Mouse (Mus musculus) midbrain, embryonic 16.5 days (tissue): ENCODE results near the gene Ugt1a5. TPM values are rescaled to one million over a fixed set of nuclear protein-coding genes. Genes with fewer than 3 reads are reported as not detected.

Experiments
- ATAC-seq: fragments of 200-750 bp; cut with Nextera tagmentation; 2 replicates; pipeline ENCODE4 v1.8.0; 2017; ENCODE audit warnings: moderate TSS enrichment
- H3K27ac ChIP-seq: fragments of 300-500 bp; sonication (generic); 2 replicates; pipeline ENCODE4 v1.5.1; 2014; ENCODE audit warnings: mild to moderate bottlenecking, low read length, mixed read lengths
- H3K27me3 ChIP-seq: fragments of 300-500 bp; sonication (generic); 2 replicates; pipeline ENCODE4 v1.6.1; 2014; ENCODE audit warnings: low read depth, low read length, mixed read lengths; ENCODE audit not compliant: control insufficient read depth, insufficient read depth
- H3K36me3 ChIP-seq: fragments of 300-500 bp; sonication (generic); 2 replicates; pipeline ENCODE4 v1.6.1; 2014; ENCODE audit warnings: mild to moderate bottlenecking, low read length, moderate library complexity, mixed read lengths; ENCODE audit not compliant: control insufficient read depth, insufficient read depth
- H3K4me1 ChIP-seq: fragments of 300-500 bp; sonication (generic); 2 replicates; pipeline ENCODE4 v1.6.1; 2014; ENCODE audit warnings: mild to moderate bottlenecking, low read length, mixed read lengths; ENCODE audit not compliant: control insufficient read depth, insufficient read depth
- H3K4me2 ChIP-seq: fragments of 300-500 bp; sonication (generic); 2 replicates; pipeline ENCODE4 v1.6.1; 2014; ENCODE audit warnings: mild to moderate bottlenecking, low read length, mixed read lengths
- H3K4me3 ChIP-seq: fragments of 300-500 bp; sonication (generic); 2 replicates; pipeline ENCODE4 v1.5.1; 2014; ENCODE audit warnings: low read depth, mild to moderate bottlenecking, low read length, moderate library complexity, mixed read lengths
- H3K9ac ChIP-seq: fragments of 300-500 bp; sonication (generic); 2 replicates; pipeline ENCODE4 v1.6.1; 2014; ENCODE audit warnings: low read depth, low read length, mixed read lengths
- H3K9me3 ChIP-seq: fragments of 300-500 bp; sonication (generic); replicated peaks from 2 replicates; pipeline ENCODE4 v1.6.1; 2014; ENCODE audit warnings: mild to moderate bottlenecking, low read length, mixed read lengths; ENCODE audit not compliant: control insufficient read depth, poor library complexity, severe bottlenecking
- WGBS: fragments of 180-500 bp; shearing (Covaris S2); extraction: QIAGEN DNeasy Blood & Tissue Kit; methylation state at CpG from one replicate; pipeline ENCODE4 v1.1.7; 2014; 5-methylcytosine and 5-hydroxymethylcytosine counted together
- polyA plus RNA-seq: library from polyadenylated mRNA; unstranded; fragments of >200 nt; fragmentation: Nextera tagmentation; extraction: Ambion mirVana; gene quantifications from 2 replicates; pipeline ENCODE4 v1.2.1, GENCODE M21; 2015

Gene Ugt1a5
- polyA plus RNA-seq, 1 experiment from 2014 or later = not detected

DNA sequence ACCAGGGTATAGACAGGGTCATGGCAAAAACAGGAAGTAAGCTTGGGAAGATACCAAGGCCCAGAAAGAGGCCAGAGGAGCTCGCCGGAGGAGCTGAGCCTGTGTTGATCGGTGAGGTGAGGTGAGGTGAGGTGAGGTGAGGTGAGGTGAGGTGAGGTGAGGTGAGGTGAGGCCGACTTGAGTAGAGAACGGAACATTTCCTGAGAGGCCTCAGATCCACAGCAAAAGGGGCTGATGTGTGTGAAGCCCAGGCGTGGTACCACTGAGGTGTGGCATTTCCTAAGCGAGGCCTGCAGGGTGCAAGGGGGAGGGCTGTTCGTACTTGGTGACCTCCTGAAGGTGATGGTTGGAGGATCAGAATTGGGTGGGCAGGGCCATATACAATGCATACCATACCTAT lies 87.3 kb downstream of the Ugt1a5 start:
- H3K36me3 ChIP-seq = no peaks in the 10 kb centered on the region
- WGBS = 74% methylated on average over 8 of the region's 8 CpGs
- no peak overlapping the region for H3K9ac ChIP-seq
- H3K27ac ChIP-seq = no peak overlapping the region
- no peak overlapping the region for H3K4me2 ChIP-seq
- no peak overlapping the region for H3K4me3 ChIP-seq
- H3K9me3 ChIP-seq = peaks cover 80% of the 10 kb centered on the region
- H3K4me1 ChIP-seq = no peaks in the 10 kb centered on the region
- no peaks in the 10 kb centered on the region for H3K27me3 ChIP-seq
- no peak for ATAC-seq

DNA sequence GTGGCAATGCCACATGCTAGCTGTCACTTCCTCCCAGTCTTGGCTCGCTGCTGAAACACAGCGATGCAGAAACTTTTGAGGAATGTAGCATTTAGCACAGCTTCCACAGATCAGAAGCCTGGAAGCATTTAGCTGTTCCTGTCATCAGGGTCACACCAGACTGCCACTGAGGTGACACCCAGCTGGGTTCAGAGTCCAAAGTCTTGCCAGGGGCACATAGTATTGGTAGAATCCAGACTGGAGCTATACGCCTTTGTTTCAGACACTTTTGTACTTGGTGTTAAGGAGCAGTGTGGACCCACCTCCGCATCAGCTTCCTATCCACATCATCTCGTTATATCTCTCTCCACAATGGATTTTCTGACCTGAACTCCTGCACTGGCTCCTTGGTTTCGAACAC lies 87.7 kb downstream of the Ugt1a5 start:
- Histone ChIP-seq H3K9ac (no peak overlapping the region), H3K27me3 (no peaks in the 10 kb centered on the region), H3K4me2 (no peak overlapping the region), H3K27ac (no peak overlapping the region), H3K4me1 (no peaks in the 10 kb centered on the region), H3K4me3 (no peak overlapping the region), H3K9me3 (peaks cover 76% of the 10 kb centered on the region), H3K36me3 (no peaks in the 10 kb centered on the region)
- ATAC-seq = no peak
- 73% methylated on average over 6 of the region's 6 CpGs for WGBS

DNA sequence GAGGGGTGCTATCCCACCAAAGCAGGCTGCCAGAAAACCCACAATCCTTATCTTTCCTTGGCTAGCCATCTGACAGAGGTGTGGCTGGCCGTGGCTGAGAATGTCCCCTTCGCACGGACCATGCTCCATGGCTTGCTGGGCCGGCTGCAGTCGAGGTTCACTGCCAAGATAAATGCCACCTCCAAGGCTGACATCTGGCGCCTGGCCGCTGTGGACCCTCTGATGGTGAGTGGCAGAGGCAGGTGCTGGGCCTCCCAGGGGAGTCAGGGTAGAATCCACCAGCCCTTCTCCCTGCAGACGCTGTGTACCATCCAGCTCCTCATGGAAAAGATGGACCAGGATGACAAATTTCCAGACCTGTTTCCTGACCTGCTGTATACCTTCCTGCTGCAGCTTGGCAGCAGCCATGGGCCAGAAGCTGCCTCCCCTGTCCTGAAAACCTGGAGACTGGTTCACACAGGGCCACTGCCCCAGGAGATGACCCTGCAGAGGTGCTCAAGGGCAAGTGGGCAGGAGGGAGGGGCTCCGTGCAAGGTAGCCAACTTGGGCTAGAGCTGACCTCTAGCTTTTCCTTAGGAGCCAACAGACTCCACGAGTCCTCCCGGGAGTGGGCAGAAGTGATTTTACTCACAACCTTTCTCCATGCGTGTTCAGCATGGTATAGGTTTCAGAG lies 89.1 kb downstream of the Ugt1a5 start:
- Histone ChIP-seq H3K9me3 (peaks cover 62% of the 10 kb centered on the region), H3K36me3 (peaks cover 3% of the 10 kb centered on the region), H3K27ac (no peak overlapping the region), H3K27me3 (no peaks in the 10 kb centered on the region), H3K4me2 (no peak overlapping the region), H3K4me1 (no peaks in the 10 kb centered on the region), H3K9ac (no peak overlapping the region), H3K4me3 (no peak overlapping the region)
- WGBS = 88% methylated on average over 12 of the region's 12 CpGs
- no peak for ATAC-seq

DNA sequence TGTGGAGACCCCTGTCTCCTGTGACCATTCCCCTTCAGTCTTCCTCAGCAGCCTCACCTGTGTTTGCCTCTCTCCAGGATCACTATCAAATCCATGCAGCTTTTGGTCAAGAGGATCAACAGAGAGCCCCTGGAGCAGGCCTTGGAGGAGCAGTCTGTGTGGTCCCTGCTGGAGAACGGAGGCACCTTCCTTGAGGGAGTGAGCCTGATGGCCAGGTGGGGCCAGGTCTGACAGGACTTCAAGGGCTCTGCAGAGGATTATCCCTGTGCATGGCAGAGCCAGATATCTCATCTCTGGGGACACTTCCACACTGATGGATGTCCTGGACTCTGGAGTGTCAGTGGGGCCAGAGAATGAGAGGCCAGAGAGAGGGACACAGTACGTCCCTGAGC lies 89.7 kb downstream of the Ugt1a5 start:
- WGBS = 55% methylated on average over 2 of the region's 2 CpGs
- Histone ChIP-seq H3K36me3 (peaks cover 8% of the 10 kb centered on the region), H3K4me1 (no peaks in the 10 kb centered on the region), H3K27ac (no peak overlapping the region), H3K9me3 (peaks cover 57% of the 10 kb centered on the region), H3K27me3 (no peaks in the 10 kb centered on the region), H3K9ac (no peak overlapping the region), H3K4me2 (no peak overlapping the region), H3K4me3 (no peak overlapping the region)
- no peak for ATAC-seq

DNA sequence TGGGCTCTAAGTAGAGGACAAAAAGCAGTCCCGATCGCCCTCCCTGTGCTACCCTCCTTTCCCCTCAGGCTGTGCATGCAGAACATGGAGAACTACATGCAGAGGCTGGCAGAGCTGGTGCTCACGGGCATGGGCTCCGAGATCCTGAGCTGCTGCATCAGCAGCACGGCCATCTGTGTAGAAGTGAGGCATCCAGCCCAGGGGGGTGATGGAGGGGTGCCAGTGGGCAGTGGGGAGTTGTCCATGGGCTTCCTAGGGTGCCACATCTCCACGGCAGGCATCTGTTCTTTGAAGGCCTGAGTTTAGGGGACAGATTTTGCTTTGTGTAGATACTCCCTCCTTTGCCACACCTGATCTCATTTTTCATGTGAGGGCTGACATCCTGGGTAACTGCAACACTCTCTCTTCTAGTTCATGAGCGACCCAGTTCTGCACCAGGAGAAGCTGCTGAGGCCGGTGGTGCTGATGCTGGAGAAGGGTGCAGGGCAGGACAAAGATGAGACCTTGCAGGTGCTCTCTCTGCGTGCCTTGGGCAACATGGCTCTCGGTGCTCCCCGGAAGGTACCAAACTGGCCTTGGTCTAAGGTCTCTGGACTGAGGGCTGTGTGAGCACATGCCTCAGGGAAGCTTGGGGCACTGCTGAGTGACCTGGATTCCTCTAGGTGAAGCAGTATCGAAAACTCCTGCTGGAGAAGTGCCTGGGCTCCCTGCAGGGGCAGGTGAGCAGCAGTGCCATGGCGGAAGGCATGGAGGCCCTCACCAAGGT lies 90.4 kb downstream of the Ugt1a5 start:
- Histone ChIP-seq H3K4me3 (no peak overlapping the region), H3K27me3 (no peaks in the 10 kb centered on the region), H3K9me3 (peaks cover 50% of the 10 kb centered on the region), H3K27ac (no peak overlapping the region), H3K36me3 (peaks cover 10% of the 10 kb centered on the region), H3K9ac (no peak overlapping the region), H3K4me1 (no peaks in the 10 kb centered on the region), H3K4me2 (no peak overlapping the region)
- ATAC-seq = no peak
- 82% methylated on average over 13 of the region's 13 CpGs for WGBS

DNA sequence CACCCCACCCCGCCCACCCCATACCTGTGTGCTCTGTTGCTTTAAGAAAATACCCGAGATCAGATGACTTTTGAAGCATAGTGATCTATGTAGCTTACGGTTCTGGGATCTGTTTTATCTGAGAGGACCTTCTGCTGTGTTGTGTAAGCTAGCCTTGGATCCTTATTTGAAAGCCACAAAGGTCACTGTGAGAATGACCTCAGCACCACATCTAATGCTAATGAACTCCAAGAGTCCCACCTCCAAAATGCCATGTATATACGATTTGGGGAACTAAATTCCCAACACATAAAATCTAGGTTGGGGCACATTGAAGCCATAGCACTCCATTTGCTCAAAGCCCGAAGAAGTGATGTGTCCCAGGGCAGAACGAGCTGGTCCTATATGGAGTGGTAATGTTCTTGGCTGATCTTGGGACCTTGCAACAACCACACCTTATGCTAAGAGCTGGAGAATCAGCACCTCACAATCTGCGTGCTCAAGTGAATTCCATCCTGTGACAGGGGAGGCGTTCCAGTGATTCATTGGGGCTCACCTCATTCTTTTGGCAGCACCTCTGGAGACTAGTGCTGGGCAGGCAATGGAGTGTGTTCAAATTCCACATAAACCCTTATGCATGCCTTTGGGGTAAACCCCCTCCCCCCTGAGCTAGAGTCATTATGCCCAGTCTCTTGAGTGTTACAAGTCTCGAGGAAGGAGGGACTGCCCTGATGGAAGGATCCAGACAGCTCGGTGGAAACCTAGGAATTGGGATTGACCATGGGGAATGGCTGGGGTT lies 91.3 kb downstream of the Ugt1a5 start:
- Histone ChIP-seq H3K9me3 (peaks cover 44% of the 10 kb centered on the region), H3K27ac (no peak overlapping the region), H3K36me3 (peaks cover 17% of the 10 kb centered on the region), H3K27me3 (no peaks in the 10 kb centered on the region), H3K9ac (no peak overlapping the region), H3K4me1 (no peaks in the 10 kb centered on the region), H3K4me3 (no peak overlapping the region), H3K4me2 (no peak overlapping the region)
- 80% methylated on average over 10 of the region's 10 CpGs for WGBS
- ATAC-seq = no peak

DNA sequence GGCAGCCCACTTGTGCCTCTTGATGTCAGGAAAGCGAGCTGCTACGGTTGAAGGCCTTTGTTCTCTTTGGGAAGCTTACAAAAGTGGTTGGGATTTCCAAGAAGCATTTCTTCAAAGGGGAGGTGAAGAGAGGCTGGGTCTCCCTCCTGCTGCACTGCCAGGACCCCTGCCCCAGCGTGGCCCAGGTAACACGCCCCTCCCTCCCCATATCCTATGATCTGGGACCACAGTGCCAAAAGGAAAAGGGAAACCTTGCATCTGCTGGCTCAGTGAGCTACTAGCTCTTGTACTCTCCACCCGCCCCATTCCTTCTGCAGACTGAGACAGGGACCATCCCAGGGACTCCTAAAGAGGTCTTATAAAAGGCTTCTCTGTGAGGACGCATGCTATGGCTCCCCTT lies 91.9 kb downstream of the Ugt1a5 start:
- H3K4me1 ChIP-seq = no peaks in the 10 kb centered on the region
- no peak overlapping the region for H3K27ac ChIP-seq
- H3K36me3 ChIP-seq = peaks cover 23% of the 10 kb centered on the region
- no peak overlapping the region for H3K4me3 ChIP-seq
- no peaks in the 10 kb centered on the region for H3K27me3 ChIP-seq
- WGBS = 79% methylated on average over 6 of the region's 6 CpGs
- H3K9ac ChIP-seq = no peak overlapping the region
- peaks cover 38% of the 10 kb centered on the region for H3K9me3 ChIP-seq
- H3K4me2 ChIP-seq = no peak overlapping the region
- ATAC-seq = no peak

DNA sequence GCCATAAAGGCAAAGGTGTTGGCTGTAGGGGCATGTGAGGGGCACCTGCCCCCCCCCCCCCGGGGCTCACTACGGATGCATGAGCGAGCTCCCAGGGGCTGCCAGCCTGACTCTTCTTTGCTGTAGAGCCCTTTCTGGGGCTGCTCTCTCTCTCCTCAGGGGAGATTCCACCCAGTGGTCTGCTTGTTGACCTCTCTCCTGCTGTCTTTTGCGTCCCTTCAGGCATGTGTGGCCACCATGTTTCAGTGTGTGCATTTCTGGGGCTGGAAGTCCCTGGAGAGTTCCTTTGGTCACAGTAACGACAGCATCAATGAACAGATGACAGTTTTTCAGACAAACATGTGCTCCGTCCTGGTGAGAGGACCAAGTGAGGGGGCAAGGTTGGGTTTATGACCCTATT lies 92.5 kb downstream of the Ugt1a5 start:
- H3K4me3 ChIP-seq = no peak overlapping the region
- no peaks in the 10 kb centered on the region for H3K4me1 ChIP-seq
- no peaks in the 10 kb centered on the region for H3K27me3 ChIP-seq
- no peak for ATAC-seq
- peaks cover 34% of the 10 kb centered on the region for H3K9me3 ChIP-seq
- H3K36me3 ChIP-seq = peaks cover 30% of the 10 kb centered on the region
- 71% methylated on average over 6 of the region's 6 CpGs for WGBS
- H3K9ac ChIP-seq = no peak overlapping the region
- H3K4me2 ChIP-seq = no peak overlapping the region
- H3K27ac ChIP-seq = no peak overlapping the region
